Mouse (Mus musculus): ENCODE results near the gene Sirt1.
A peak's percentile ranks its signal among the peaks of the same experiment; 100 is the strongest.
"Not testable (repeated sequence)": the region's sequence is repeated elsewhere in the genome, so short reads cannot be mapped to it uniquely, and the experiment has no call there.

The Sirt1 gene

DNA sequence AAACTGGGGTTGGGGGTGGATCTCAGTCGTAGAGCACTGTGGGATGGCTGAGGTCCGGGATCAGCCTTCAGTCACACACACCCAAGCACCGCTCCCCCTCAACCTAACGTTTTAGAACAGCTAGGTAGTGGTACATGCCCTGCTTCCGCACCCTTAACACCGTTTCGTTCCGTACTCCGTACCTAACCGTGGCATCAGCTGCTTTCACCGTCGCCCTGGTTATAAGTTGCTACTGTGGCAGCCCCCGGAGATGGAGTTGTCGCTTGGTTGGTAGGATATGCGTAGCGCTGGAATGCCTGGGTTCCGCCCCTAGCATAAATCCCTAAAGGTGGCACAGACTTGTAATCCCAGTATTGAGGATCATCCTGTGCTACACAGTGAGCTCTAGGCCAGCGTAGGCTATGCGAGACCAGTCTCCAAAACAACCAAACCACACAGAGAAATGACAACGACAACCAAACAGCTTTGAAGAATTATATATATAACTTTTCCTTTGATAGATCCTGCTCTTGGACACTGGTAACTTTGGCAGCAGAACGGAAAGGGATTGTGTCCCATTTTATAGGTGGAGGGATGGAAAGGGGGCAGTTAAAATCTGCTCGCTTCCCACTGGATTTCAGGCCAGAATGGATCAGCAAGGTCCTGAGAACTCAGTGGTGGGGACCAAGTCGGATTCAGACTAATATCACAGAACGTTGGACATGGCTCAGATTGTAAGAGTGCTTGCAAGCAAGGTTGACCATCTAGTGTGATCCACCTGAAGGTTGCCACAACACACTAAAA is at the start of gene Sirt1:
Gene Sirt1 (minus strand): TSS at position 207 of the 783 bp plus-strand sequence.
- peak; percentile 43 to 49 for DNase-seq

- DNase-seq = peak; percentile 90 to 92
Measured at GRCm38 (mm10) chr10:63429785-63430305, 48.3 kb upstream of the Sirt1 start, which contains the start of gene Ctnna3. Gene Ctnna3, plus strand, starts transcription at chr10:63430098.

DNA sequence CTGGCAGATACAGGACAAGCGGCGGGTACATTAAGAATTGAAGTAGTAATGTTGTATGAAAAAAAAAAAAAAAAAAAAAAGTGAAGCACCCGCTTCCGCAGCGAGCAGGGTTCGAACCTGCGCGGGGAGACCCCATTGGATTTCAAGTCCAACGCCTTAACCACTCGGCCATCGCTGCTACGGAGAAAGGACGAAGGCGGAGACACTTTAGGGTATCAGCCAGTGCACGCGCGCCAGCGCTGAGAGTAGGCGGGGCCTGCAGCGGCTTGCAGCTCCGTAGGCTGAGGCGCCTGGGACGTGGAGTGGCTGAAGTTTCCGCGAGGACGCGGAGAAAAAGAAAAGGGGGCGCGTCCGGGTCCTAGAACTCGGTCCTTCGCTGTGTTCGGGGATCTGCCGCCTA is 47.9 kb upstream of the Sirt1 start:
- peak; percentile 98 to 100 for DNase-seq

- no peak for DNase-seq
Measured at GRCm38 (mm10) chr10:63429023-63429340, 47.5 kb upstream of the Sirt1 start.

DNA sequence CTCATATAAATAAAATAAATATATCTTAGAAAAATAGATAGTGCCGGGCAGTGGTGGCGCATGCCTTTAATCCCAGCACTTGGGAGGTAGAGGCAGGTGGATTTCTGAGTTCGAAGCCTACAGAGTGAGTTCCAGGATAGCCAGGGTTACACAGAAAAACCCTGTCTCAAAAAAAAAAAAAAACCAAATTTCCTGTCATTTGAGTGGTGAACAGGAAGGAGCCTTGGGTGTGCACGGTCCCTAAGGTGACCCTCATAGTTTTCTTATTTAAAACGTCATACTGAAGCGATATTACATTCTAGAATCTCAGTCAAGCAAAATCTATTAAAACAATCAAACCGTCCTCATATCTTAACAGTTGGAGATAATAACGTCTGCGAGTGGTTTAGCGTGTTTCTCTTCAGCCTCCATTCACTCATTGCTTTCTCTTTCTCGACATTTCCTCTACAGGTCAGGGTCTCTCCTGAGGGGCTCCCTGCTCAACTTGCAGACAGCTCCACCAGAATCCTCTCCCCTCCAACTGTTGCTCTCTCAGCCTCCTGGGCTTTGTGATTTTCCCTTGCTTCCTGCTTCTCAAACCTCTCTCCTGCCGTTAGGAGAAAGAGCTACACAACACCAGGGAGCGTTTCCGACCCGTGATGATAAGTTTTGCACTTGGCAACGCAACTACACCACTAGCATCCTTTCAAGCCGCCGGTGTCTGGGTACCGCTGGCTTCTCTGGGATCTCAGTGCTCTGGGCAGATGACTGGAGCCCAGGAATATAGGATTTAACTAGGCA is 46.9 kb upstream of the Sirt1 start:
- DNase-seq = peak; percentile 39 to 49

GRCm38 (mm10) chr10:63427146-63427545 is 45.6 kb upstream of the Sirt1 start:
- DNase-seq = no peak

DNA sequence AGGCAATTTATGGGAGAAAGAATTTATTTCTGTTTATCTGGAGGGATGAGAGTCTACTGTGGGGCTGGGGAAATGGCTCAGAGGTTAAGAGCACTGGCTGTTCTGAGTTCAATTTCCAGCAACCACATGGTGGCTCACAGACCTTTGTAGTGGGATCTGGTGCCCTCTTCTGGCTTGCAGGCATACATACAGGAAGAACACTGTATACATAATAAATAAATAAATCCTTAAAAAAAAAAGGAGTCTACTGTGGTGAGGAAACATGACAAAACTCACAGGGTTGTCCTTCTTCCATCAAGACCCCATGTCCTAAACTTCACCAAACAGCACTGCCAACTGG is 42.9 kb upstream of the Sirt1 start:
- peak; percentile 34 to 61 for DNase-seq

DNA sequence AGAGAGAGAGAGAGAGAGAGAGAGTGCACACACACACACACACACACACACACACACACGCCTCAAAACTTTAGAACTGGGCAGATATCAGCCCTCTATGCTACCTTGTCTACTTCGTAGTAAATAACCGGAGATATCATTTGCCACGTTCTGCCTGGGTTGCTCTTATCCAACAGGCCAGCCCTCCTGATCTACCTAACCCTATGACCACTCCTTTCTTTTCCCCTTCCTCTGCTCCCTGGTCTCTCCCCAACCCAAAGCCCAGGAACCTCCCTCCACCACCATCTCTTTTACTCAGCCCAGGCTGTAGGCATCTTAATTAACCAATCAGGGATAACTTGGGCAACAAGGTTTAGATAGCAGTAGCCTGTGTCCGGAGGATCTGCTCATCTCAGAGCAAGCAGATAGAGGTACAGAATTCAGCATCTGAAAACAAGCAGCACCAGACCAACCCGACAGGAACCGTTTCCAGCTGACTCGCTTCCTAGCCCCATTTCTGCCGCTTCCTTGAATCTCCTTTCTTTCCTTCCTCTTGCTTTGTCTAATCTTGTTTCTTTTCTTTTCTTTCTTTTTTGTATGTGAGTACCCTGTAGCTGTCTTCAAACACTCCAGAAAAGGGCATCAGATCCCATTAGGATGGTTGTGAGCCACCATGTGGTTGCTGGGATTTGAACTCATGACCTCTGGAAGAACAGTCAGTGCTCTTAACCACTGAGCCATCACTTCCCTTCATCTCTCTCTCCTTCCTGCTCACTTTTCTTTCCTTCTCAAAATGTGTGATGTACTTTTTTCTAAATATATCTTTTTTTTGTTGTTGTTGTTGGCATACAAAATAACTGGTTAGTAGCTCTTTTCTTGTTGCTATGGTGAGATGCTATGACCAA is 42.3 kb upstream of the Sirt1 start:
- DNase-seq = no peak

- no peak for DNase-seq
Measured at GRCm38 (mm10) chr10:63422736-63422992, 41.2 kb upstream of the Sirt1 start.

GRCm38 (mm10) chr10:63421739-63422735 is 40.5 kb upstream of the Sirt1 start, which contains the start of gene Gm7075:
Gene Gm7075, minus strand, starts transcription at chr10:63421789.
- peak; percentile 30 to 55 for DNase-seq

GRCm38 (mm10) chr10:63417061-63417460 is 35.6 kb upstream of the Sirt1 start:
- DNase-seq = no peak

DNA sequence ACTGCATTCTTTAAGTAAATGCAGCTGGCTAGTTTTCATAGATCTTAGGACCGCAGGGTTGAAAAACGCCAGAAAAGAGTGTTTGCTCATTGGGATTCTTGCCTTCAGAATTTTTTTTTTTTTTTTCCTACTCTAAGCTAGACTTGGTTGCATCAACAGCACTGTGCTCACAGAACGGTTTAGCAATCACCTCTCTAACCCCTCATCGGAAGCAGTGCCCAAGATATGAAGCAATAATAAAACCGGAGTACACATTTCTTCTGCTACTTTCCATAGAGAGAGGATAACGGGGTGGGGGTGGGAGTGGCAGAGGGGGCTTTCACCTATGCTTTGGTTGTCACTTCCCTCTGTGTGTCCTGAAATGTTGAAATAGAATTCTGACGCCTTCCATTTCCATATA is 34.3 kb upstream of the Sirt1 start:
- DNase-seq = no peak

DNA sequence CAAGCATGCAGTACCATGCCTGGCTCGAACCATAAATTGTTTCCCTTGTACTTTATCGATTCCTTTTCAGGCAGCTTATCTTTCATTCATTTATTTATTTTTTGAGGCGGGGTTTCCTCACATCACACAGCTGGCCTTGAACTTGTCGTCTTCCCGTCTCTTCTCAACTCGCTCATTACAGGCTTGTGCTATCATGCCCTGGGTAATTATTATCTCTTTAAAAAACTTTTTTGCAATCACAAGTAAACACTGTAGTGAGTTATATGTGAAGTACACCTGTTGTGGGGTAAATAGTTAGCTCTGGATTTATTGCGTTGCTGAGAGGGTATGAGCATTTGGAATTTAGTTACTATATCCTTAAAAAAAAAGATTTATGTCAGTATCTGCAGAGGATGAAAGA is 33.8 kb upstream of the Sirt1 start:
- no peak for DNase-seq

DNA sequence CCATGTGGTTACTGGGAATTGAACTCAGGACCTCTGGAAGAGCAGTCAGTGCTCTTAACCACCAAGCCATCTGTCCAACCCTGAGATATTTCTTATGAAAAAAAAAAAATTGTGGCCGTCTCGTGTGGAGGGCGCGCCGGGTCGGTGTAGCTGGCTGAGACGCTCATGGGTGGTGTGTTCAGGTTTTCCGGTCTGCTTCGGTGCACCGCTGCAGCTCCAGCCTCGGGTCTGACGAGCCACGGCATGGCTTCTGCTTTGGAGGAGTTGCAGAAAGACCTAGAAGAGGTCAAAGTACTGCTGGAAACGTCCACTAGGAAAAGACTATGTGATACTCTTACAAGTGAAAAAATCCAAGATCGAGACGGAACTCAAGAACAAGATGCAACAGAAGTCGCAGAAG is 31.3 kb upstream of the Sirt1 start:
- DNase-seq = no peak

DNA sequence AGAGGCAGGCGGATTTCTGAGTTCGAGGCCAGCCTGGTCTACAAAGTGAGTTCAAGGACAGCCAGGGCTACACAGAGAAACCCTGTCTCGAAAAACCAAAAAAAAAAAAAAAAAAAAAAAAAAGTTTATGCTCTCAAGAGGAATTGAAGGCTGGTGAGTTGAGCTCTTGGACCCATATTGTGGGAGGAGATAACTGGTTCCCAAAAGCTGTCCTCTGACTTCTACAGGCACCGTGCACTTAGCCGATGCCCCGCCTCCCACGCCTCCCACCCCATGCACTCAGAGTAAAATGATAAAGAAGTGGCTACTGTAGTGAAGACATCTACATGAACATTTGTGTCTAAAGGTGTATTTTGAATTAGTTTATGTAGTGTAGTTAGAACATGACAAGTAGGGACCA is 30.2 kb upstream of the Sirt1 start:
- not testable (repeated sequence) for DNase-seq

GRCm38 (mm10) chr10:63410162-63410956 is 28.9 kb upstream of the Sirt1 start:
- DNase-seq = no peak

DNA sequence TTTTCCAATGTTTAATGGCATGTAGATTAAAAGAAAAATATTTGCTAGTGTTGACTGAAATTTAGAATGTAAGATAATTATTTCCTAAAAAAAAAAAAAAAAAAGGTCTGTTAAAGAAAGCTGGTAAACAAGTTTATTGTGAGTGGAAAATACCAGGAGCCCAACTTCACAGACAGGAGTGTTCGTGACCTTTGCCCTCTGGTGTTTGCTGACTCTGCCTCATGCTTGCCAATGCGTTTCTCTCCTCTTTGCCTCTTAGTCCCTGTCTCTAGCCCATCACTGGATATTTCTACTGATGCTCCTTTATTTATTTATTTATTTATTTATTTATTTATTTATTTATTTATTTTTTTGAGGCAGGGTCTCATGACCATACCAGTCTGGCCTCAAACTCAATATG is 22.1 kb upstream of the Sirt1 start:
- DNase-seq = no peak

GRCm38 (mm10) chr10:63402731-63403504 is 21.4 kb upstream of the Sirt1 start:
- peak; percentile 27 to 47 for DNase-seq

DNA sequence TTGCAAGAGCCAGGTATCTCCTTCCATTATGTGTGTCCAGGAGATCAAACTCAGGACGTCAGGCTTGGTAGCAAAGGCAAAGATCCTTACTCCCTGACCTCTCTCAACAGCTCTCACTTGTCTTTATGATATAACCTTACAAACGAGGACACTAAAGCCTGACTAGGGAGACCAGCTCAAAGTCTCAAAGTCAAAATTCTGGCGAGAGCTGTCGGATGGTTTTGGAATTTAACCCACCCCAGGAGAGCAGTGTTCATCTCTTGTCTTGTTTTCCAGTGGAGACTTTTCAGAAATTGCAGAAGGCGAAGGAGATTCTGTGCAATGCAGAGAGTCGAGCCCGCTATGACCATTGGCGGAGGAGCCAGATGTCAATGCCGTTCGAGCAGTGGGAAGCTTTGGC is 15.5 kb upstream of the Sirt1 start:
- no peak for DNase-seq

DNA sequence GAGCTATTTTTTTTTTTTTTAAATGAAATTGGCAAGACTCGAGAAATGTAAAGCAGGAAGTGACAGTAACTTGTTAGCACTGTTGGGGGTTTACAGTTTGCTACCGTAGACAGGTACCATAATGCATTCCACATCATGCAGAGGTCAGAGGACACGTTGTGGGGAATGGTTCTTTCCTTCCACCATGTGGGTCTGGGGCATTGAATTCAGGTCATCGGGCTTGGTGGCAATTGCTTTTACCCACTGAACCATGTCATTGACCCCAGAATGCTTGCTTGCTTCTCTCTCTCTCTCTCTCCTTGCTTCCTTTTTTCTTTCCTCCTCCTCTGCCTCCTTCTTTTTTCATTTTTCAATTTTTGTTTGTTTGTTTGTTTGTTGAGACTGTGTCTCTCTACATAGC is 7.4 kb upstream of the Sirt1 start:
- no peak for DNase-seq

Data from cerebellum, postnatal 25 days (tissue).